Mouse (Mus musculus) kidney, embryonic 16.5 days (tissue): ENCODE data around the gene Slc43a2. TPM values are rescaled to one million over a fixed set of nuclear protein-coding genes. Genes with fewer than 3 reads are reported as not detected.

ENCODE experiments used
- ATAC-seq: fragments of 200-750 bp; cut with Nextera tagmentation; 2 replicates; pipeline ENCODE4 v1.8.0; 2017; ENCODE audit warnings: moderate TSS enrichment; ENCODE audit not compliant: low FRiP score, low TSS enrichment
- H3K27ac ChIP-seq: fragments of 300-500 bp; sonication (generic); 2 replicates; pipeline ENCODE4 v1.5.1; 2014; ENCODE audit warnings: low read length
- H3K27me3 ChIP-seq: fragments of 300-500 bp; sonication (generic); 2 replicates; pipeline ENCODE4 v1.6.1; 2014; ENCODE audit warnings: low read length, control low read depth, mixed read lengths; ENCODE audit not compliant: insufficient read depth
- H3K36me3 ChIP-seq: fragments of 300-500 bp; sonication (generic); 2 replicates; pipeline ENCODE4 v1.6.1; 2014; ENCODE audit warnings: low read length, control low read depth, mixed read lengths; ENCODE audit not compliant: insufficient read depth
- H3K4me1 ChIP-seq: fragments of 300-500 bp; sonication (generic); 2 replicates; pipeline ENCODE4 v1.6.1; 2014; ENCODE audit warnings: low read length, control low read depth, mixed read lengths; ENCODE audit not compliant: insufficient read depth
- H3K4me2 ChIP-seq: fragments of 300-500 bp; sonication (generic); replicated peaks from 2 replicates; pipeline ENCODE4 v1.6.1; 2014; ENCODE audit warnings: low read depth, low read length
- H3K4me3 ChIP-seq: fragments of 300-500 bp; sonication (generic); 2 replicates; pipeline ENCODE4 v1.5.1; 2014; ENCODE audit warnings: mild to moderate bottlenecking, low read length
- H3K9ac ChIP-seq: fragments of 300-500 bp; sonication (generic); replicated peaks from 2 replicates; pipeline ENCODE4 v1.6.1; 2014; ENCODE audit warnings: low read length
- H3K9me3 ChIP-seq: fragments of 300-500 bp; sonication (generic); 2 replicates; pipeline ENCODE4 v1.6.1; 2016; ENCODE audit warnings: low read length, control low read depth
- WGBS: fragments of 180-500 bp; shearing (Covaris S2); extraction: QIAGEN DNeasy Blood & Tissue Kit; methylation state at CpG from one replicate; pipeline ENCODE4 v1.1.7; 2014; 5-methylcytosine and 5-hydroxymethylcytosine counted together
- polyA plus RNA-seq: library from polyadenylated mRNA; unstranded; fragments of >200 nt; fragmentation: Nextera tagmentation; extraction: Ambion mirVana; gene quantifications from 2 replicates; pipeline ENCODE4 v1.2.1, GENCODE M21; 2015

Slc43a2 gene
- polyA plus RNA-seq, 1 experiment from 2014 or later = 9.7 TPM

DNA sequence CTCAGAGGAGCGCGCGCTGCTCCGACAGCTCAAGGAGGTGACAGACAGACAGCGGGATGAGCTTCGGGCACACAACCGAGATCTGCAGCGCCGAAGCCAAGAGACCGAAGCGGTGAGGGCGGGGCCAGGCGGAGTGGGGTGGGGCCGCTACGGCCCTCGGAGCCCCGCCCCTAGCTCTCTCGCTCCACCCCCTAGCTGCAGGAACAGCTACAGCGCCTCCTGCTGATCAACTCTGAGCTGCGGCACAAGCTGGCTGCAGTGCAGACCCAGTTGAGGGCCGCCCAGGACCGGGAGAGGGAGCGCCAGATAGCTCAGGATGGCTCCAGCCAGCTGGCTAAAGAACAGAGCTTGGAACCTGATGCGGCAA, 20.9 kb upstream of the Slc43a2 start:
- WGBS = 1% methylated on average over 24 of the region's 24 CpGs
- ATAC-seq = peak; percentile 86
- Histone ChIP-seq H3K9ac (peak overlapping the region; percentile 72), H3K9me3 (no peaks in the 10 kb centered on the region), H3K4me2 (peak overlapping the region; percentile 94), H3K27ac (peak overlapping the region; percentile 83), H3K4me3 (peak overlapping the region; percentile 55), H3K36me3 (peaks cover 36% of the 10 kb centered on the region), H3K27me3 (no peaks in the 10 kb centered on the region), H3K4me1 (peaks cover 25% of the 10 kb centered on the region)

GRCm38 (mm10) chr11:75511213-75511612, 20.3 kb upstream of the Slc43a2 start:
- Histone ChIP-seq H3K27me3 (no peaks in the 10 kb centered on the region), H3K9ac (no peak overlapping the region), H3K4me2 (no peak overlapping the region), H3K4me1 (peaks cover 25% of the 10 kb centered on the region), H3K36me3 (peaks cover 30% of the 10 kb centered on the region), H3K27ac (no peak overlapping the region; the same call in 1 of the 2 replicates), H3K4me3 (no peak overlapping the region), H3K9me3 (no peaks in the 10 kb centered on the region)
- 82% methylated on average over 6 of the region's 6 CpGs for WGBS
- ATAC-seq = no peak

- Histone ChIP-seq H3K4me2 (no peak overlapping the region), H3K36me3 (peaks cover 22% of the 10 kb centered on the region), H3K4me1 (peaks cover 25% of the 10 kb centered on the region), H3K4me3 (no peak overlapping the region), H3K9ac (no peak overlapping the region), H3K9me3 (no peaks in the 10 kb centered on the region), H3K27me3 (no peaks in the 10 kb centered on the region), H3K27ac (no peak overlapping the region)
- 77% methylated on average over 9 of the region's 9 CpGs for WGBS
- ATAC-seq = no peak
Observed at GRCm38 (mm10) chr11:75512301-75513018, 19.0 kb upstream of the Slc43a2 start.

DNA sequence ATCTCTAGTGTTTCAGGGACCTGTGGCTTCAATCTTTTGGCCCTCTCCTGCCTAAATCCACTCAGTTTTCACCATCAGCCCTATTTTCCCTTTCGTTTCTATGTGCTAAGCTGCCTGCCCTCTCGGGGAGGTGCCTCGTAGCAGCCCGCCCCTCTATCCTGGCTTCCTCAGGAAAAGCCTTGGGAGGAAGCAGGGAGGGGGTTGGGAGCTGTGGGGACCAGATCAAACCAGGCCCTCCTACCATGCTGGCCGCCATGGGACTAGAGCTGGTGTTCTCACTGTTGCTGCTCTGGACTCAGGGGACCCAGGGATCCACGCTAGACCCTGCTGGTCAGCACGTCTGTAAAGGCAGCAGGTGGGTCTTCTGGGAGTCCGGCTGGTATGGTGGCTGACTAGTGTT, 18.2 kb upstream of the Slc43a2 start, which contains the start of gene Scarf1:
Gene Scarf1, plus strand, starts transcription at position 205 of the 400 bp plus-strand sequence.
- H3K9ac ChIP-seq = peak within 1 kb of the TSS; percentile 6
- ATAC-seq = peak; percentile 28; the same call in 1 of the 2 replicates

DNA sequence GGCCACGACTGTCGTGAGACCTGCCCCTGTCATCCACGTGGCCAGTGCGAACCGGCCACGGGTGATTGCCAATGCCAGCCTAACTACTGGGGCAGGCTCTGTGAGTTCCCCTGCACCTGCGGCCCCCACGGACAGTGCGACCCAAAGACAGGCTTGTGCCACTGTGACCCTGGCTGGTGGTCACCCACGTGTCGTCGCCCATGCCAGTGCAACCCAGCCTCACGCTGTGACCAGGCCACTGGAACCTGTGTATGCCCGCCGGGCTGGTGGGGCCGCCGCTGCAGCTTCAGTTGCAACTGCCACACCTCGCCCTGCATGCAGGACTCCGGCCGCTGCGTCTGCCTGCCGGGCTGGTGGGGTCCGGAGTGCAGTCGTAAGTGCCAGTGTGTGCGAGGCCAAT, 16.3 kb upstream of the Slc43a2 start:
- no peak overlapping the region for H3K4me2 ChIP-seq
- H3K9ac ChIP-seq = no peak overlapping the region
- H3K4me1 ChIP-seq = peaks cover 6% of the 10 kb centered on the region
- no peak overlapping the region for H3K4me3 ChIP-seq
- H3K27me3 ChIP-seq = no peaks in the 10 kb centered on the region
- ATAC-seq = no peak
- 89% methylated on average over 25 of the region's 25 CpGs for WGBS
- no peak overlapping the region for H3K27ac ChIP-seq
- H3K9me3 ChIP-seq = no peaks in the 10 kb centered on the region
- 0 out of 2 replicates have a peak, but pooled peaks cover 2% of the 10 kb centered on the region for H3K36me3 ChIP-seq

More for the DNA sequence above, 18.2 kb upstream of the Slc43a2 start, which contains the start of gene Scarf1:
- H3K27me3 ChIP-seq = no peaks in the 10 kb centered on the region
- peak within 1 kb of the TSS; percentile 37; the same call in 1 of the 2 replicates for H3K27ac ChIP-seq
- no peaks in the 10 kb centered on the region for H3K9me3 ChIP-seq
- 35% methylated on average over 8 of the region's 8 CpGs for WGBS
- peaks cover 24% of the 10 kb centered on the region for H3K4me1 ChIP-seq
- peaks cover 13% of the 10 kb centered on the region for H3K36me3 ChIP-seq
- peak within 1 kb of the TSS; percentile 34 for H3K4me3 ChIP-seq
- peak within 1 kb of the TSS; percentile 42 for H3K4me2 ChIP-seq

- Histone ChIP-seq H3K4me2 (no peak overlapping the region), H3K27me3 (no peaks in the 10 kb centered on the region), H3K9me3 (no peaks in the 10 kb centered on the region), H3K4me1 (0 out of 2 replicates have a peak, but pooled peaks cover 3% of the 10 kb centered on the region), H3K27ac (0 out of 2 replicates have a peak overlapping the region, but pooled peaks have one; percentile 7), H3K36me3 (0 out of 2 replicates have a peak, but pooled peaks cover 2% of the 10 kb centered on the region), H3K4me3 (no peak overlapping the region), H3K9ac (0 out of 2 replicates have a peak overlapping the region, but pooled peaks have one; percentile 11)
- WGBS = 67% methylated on average over 15 of the region's 15 CpGs
- 0 out of 2 replicates have a peak, but pooled peaks have one; percentile 31 for ATAC-seq
Observed at GRCm38 (mm10) chr11:75519834-75520633, 11.5 kb upstream of the Slc43a2 start.

GRCm38 (mm10) chr11:75521609-75522008, 9.9 kb upstream of the Slc43a2 start:
- Histone ChIP-seq H3K4me1 (0 out of 2 replicates have a peak, but pooled peaks cover 3% of the 10 kb centered on the region), H3K27me3 (no peaks in the 10 kb centered on the region), H3K9me3 (no peaks in the 10 kb centered on the region), H3K36me3 (no peaks in the 10 kb centered on the region), H3K4me3 (no peak overlapping the region), H3K27ac (no peak overlapping the region), H3K4me2 (no peak overlapping the region), H3K9ac (no peak overlapping the region)
- 85% methylated on average over 4 of the region's 4 CpGs for WGBS
- ATAC-seq = no peak

- H3K27me3 ChIP-seq = no peaks in the 10 kb centered on the region
- 0 out of 2 replicates have a peak, but pooled peaks cover 3% of the 10 kb centered on the region for H3K4me1 ChIP-seq
- H3K9me3 ChIP-seq = no peaks in the 10 kb centered on the region
- ATAC-seq = no peak
- no peak overlapping the region for H3K4me3 ChIP-seq
- H3K9ac ChIP-seq = no peak overlapping the region
- no peak overlapping the region for H3K27ac ChIP-seq
- no peak overlapping the region for H3K4me2 ChIP-seq
- H3K36me3 ChIP-seq = no peaks in the 10 kb centered on the region
- WGBS = 80% methylated on average over 2 of the region's 2 CpGs
Observed at GRCm38 (mm10) chr11:75522793-75523192, 8.7 kb upstream of the Slc43a2 start.

DNA sequence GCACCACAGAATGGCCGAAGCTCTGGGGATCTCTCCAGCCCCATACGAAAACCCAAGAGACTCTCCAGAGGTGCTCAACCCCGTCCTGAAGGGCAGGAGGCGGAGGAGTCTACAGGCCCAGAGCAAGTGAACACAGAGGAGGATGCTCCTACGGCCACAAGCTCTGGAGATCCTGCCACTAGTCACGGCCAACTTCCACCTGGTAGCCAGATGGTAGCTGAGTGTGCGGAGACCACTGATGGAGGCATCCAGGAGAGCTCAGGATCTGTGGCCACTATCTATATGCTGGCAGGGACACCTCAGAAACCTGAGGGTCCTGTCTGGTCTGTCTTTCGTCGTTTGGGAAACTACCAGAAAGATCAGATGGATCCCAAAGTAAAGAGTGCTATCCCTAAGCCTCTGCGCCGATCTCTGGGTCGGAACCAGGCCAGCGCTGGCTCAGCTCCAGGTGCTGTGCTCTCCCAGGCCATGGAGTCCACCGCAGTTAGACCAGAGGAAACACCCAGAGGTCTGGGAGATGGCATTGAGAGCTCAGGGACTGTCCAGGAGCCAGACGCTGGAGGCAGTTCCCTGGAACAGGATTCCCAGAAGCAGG, 5.9 kb upstream of the Slc43a2 start:
- 0 out of 2 replicates have a peak, but pooled peaks cover 2% of the 10 kb centered on the region for H3K4me1 ChIP-seq
- 87% methylated on average over 15 of the region's 15 CpGs for WGBS
- no peak overlapping the region for H3K27ac ChIP-seq
- no peaks in the 10 kb centered on the region for H3K9me3 ChIP-seq
- H3K9ac ChIP-seq = no peak overlapping the region
- H3K4me2 ChIP-seq = no peak overlapping the region
- H3K27me3 ChIP-seq = no peaks in the 10 kb centered on the region
- no peak overlapping the region for H3K4me3 ChIP-seq
- no peak for ATAC-seq
- no peaks in the 10 kb centered on the region for H3K36me3 ChIP-seq
